Mouse (Mus musculus): ENCODE results near the gene Kirrel3.

The Kirrel3 gene

DNA sequence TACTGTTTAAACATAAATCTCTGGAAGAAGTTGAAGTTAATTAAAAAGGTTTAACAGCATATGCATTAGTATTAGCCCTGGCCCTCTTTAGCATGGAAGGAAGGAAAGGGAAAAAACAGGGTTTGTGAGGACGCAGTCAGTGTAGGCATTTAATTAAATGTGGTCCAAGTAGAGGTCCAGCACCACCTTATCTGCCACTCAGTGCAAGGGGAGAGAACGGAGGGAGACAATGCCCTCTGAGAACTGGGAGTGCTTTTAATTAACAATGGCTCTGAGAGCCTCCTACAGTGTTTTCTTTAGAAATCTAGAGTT is 339.4 kb downstream of the Kirrel3 start:
- DNase-seq (ENCODE audit: low spot score) = no peak

DNA sequence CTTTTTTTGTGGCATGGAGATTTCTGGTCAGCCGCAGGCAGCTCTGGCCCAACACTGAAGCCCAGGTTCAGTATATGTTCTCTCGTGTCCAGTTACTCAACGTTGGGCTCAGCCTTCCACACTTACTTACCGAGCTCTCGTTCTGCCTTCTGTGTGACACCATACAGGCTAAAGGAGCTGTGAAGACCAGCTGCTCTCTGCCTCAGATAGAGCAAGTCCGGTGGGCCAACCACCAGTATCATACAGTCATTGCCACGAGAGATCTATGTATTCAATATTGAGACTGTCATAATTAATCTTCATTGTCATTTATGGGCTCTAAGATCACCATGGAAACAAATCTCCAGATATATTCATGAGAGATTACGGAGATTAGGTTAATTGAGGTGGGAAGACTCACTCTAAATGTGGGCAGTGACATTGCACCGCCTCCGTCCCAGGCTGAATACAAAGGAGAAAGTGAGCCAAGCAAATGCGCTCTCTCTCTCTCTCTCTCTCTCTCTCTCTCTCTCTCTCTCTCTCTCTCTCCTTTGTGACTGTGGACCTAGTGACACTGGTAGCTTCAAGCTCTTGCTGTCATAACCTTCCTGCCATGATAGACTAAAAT is 339.8 kb downstream of the Kirrel3 start:
- no peak for DNase-seq (ENCODE audit: low spot score)

- DNase-seq (ENCODE audit: low spot score) = no peak
These were observed 345.0 kb downstream of the Kirrel3 start for GRCm38 (mm10) chr9:34830696-34831095.

- no peak for DNase-seq (ENCODE audit: low spot score)
These were observed 351.1 kb downstream of the Kirrel3 start for GRCm38 (mm10) chr9:34836801-34837200.

DNA sequence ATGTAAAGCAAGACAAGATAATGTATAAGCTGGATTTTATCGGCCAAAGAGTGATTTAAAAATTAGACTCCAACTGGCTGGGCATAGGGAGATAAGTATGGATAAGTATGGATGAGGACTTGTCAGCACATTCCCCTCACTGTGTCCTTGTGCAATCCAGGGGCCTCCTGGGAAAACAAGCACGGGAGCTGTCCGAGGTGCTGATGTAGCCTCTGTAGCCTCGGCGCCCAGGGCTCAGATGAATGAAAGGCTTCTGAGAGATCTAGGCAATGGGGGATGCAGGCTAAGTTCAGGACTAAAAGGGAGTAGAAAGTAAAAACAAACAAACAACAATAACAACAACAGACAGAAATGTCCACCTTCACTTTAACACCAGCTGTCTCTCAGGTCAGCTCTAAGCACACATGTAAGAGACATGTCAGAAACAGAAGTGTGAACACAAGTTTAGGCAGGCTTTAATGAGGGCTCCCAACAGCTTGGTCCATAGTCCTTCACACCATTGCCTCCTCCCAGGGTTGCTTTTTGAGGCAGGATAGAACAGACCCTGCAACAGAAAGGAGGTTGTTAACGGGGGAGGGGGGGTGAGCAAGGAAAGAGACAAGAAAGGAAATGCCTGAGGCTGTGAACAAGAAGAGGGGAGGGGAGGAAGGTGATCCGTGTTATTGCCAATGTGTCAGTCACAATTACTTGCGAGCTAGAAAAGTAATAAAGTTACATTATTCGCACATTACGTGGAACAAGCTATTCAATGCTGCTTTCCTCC is 352.2 kb downstream of the Kirrel3 start:
- peak; percentile 72 for DNase-seq (ENCODE audit: low spot score)

- DNase-seq (ENCODE audit: low spot score) = no peak
These were observed 357.7 kb downstream of the Kirrel3 start for GRCm38 (mm10) chr9:34843275-34843965.

DNA sequence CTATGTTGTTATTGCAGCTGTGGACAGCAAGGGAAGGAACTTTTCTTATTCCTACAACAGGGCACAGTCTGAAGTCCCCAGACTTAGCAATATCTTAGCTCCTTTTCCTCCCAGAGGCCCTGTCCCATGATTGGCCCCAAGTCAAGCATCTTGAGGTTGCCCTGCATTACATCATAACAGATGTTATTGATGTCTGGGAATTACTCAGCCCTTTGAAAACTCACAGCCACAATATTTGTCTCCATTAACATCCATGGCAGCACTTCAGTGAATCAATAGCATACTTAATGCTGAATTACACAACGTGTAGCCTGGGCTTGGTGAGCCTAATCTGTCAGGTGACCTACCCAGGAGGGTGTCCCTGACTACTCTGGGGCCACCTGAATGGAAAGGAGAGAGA is 360.7 kb downstream of the Kirrel3 start:
- no peak for DNase-seq (ENCODE audit: low spot score)

DNA sequence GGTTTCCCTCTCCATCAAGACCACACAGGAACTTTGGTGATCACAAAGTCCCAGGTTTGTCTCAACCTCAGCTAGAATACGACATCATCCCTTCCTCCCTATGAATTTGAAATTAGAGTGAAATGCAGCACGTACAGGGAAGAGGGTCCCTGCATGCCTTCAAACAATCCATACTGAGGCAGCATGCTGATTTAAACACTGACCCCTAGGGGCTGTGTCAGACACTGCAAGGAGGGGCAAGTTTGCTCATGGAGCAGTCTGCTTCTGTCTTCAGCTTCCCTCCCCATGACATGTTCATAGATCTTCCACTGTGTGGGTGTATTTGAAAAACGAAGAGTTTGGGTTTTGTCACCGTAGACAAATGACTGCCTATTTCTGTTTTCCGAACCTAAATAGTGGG is 362.0 kb downstream of the Kirrel3 start:
- DNase-seq (ENCODE audit: low spot score) = no peak

DNA sequence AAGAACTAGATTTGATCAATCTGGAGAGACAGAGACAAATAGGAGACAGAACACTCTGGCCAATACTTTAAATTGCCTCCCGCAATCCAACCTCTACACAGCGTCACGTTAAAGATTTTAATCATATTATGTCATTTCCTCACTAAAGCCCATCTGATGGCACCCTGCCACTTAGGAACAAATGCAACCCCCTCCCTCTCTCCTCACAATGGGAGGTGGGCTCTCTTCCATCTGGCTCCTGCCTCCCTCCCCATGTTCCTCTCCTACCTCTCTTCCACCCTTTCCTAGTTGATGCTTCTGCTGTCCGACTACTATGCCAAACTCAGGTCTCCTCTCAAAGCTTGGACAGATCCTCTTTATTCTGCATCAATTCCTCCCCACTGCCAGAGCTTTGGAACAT is 365.4 kb downstream of the Kirrel3 start:
- DNase-seq (ENCODE audit: low spot score) = no peak

DNA sequence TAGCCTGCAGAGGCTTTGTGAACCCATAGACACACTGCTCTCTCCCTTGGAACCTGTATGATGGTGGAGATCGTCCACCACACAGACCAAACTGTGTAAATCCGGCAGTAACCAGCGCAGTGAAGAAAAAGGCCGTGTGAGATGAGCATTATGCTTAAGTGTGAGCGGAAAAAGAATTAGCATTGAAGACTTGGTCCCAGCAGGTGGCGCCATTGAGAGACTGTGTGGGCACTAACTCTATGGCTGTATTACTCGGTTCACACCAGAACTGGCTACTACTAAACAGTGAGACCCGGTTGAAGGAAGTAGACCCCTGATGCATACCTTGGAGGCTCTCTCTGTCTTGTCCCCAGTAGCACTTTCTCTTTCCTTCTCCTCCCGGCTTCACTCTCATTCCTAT is 371.9 kb downstream of the Kirrel3 start:
- no peak for DNase-seq (ENCODE audit: low spot score)

DNA sequence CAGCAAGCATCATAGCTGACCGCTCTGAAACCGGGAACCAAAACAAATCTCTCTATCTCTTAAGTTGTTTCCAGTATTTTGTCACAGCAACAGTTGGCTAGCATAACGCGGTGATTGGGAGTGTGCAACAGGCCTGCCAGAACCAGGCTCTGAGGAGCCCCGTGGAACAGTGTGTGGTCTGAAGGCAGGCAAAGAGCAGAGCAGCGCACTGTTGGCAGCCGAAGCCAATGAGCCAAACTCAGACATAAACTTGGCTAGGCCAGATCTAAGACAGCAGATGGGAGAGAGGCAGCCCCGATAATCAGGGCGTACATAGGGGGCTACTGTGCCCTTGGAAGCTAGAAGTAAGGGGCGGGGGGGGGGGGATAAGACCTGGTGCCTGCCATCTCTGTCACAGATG is 372.4 kb downstream of the Kirrel3 start:
- DNase-seq (ENCODE audit: low spot score) = no peak

GRCm38 (mm10) chr9:34860934-34861333 is 375.2 kb downstream of the Kirrel3 start:
- DNase-seq (ENCODE audit: low spot score) = no peak

- DNase-seq (ENCODE audit: low spot score) = peak; percentile 56
These were observed 376.1 kb downstream of the Kirrel3 start for GRCm38 (mm10) chr9:34861775-34862174.

DNA sequence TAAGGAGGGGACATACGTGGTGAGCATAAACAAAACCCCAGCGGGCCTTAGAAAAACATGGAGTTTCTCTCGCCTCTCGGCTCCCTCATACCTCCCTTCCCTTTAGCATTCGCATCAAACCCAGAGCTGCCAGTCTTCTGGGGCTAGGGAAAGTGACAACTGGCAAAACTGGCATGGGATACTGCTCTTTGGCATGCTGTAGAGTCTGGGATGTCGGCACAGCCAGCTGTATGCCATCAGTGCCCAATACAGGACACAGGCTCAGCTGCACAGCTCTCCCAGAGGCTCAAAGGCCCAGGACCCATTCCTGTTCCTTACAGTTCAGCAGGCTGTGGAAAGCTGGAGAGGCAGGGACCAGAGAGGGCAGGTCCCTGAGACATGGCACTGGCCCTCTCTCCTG is 379.9 kb downstream of the Kirrel3 start:
- DNase-seq (ENCODE audit: low spot score) = no peak

DNA sequence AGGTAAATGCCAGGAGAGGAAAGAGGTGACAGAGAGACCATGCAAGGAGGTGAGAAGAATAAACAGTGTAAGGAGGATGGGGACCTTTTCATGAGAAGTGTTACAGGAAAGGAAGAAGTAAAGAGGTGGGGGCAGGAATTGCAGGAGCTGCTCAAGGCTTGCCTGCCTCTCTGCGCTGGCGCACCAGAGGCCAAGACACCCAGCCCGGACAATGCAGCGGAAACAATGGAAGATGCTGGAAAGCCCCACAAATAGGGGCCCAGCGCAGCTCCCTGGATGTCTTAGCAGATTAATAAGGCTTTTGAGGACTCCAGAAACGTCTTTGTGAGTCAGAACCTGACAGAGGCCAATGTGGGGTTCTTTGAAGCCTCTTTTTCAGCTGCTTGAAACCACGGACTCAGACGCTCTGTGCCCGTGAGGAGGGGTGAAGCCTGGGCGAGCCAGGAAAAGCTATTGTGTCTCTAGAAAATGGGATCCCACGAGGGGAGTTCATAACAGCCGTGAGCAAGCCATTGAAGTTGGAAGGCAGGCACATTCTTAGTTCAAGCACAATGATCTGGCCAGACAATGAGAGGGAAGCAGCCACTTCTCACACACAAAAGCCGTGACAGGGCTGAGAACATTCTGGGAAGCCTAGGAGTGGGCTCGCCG is 385.7 kb downstream of the Kirrel3 start:
- no peak for DNase-seq (ENCODE audit: low spot score)

DNA sequence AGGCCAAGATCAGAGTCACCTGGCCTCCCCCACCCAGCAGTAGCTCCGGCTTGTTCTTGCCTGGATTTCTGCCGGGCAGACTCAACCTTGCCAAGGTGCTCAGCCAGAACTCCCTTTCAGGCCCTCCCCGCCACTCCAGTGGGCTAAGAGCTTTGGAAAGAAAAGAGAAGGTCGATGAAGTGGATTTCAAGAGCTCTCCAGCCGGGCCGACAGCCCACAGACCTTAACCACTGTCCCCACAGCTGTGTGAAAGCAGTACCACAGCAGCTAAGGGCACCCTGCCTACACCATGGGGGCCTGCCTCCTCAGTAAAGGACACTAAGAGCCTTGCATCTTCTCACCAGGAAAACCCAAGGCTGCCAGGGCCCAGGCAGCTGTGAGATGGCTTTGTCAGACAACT is 389.5 kb downstream of the Kirrel3 start:
- DNase-seq (ENCODE audit: low spot score) = no peak

- DNase-seq (ENCODE audit: low spot score) = no peak
These were observed 391.5 kb downstream of the Kirrel3 start for GRCm38 (mm10) chr9:34877186-34877585.

DNA sequence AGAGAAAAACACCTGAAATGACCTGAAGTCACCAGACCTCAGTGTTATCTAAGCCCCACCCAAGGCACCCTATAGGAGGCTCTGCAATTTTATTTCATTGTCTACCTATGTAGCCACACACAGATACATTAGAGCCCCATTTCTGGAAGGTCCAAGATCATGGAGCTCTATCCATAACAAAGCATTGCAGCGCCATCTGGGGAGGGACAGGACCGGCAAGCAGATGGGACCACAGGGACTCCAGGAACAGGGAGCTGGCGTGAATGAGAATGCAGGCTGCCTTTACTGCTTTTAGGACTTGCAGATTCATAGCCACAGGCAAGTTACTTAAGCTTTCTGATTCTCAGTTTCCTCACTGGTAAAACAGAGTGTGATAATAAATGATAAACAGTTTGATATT is 392.1 kb downstream of the Kirrel3 start:
- DNase-seq (ENCODE audit: low spot score) = no peak

GRCm38 (mm10) chr9:34881750-34882149 is 396.1 kb downstream of the Kirrel3 start:
- DNase-seq (ENCODE audit: low spot score) = no peak

- DNase-seq (ENCODE audit: low spot score) = no peak
These were observed 396.5 kb downstream of the Kirrel3 start for GRCm38 (mm10) chr9:34882211-34882610.

DNA sequence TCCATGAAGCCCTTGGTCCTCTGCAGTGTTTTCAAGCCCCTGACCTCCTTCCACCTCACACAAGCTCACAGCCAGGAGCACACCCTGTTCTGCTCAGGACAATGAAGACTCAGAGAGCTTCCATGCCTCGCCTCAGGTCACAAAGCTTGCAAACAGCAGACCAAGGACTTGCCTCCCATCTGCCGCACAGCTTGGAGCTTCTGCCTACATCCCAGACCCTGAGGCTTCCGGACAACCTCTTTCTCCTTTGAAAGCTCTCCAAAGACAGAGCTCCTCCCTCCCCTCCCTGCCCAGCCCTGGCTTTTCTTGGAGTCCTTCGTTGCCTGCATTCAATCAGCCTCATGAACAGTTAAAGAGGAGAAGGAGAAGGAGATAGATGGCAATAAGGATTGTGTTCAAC is 397.4 kb downstream of the Kirrel3 start:
- DNase-seq (ENCODE audit: low spot score) = no peak

DNA sequence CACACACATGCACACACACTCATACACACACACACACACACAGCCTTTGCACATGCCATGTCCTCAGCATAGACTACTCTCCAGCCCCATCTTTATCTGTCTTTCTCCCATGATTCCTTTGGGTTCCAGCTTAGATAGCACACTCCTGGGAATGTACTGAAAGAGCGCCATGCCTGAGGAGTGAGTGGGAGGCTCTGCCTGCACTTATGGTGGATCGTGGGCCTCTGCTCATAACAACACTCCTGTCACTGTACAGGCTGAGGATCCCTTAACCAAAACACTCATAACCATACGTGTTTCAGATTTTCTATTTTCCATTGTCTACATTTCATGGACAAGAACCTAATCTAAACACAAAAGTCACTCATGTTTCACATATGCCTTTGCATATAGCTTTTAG is 398.6 kb downstream of the Kirrel3 start:
- DNase-seq (ENCODE audit: low spot score) = no peak

GRCm38 (mm10) chr9:34884942-34885341 is 399.2 kb downstream of the Kirrel3 start:
- DNase-seq (ENCODE audit: low spot score) = no peak

Measured in testis, postnatal 10 days (tissue).